Mouse (Mus musculus) thymus, postnatal 0 days (tissue): ENCODE results near the gene Ceacam11. TPM values are rescaled to one million over a fixed set of nuclear protein-coding genes. Genes with fewer than 3 reads are reported as not detected.
"Not testable (repeated sequence)": the region's sequence is repeated elsewhere in the genome, so short reads cannot be mapped to it uniquely, and the experiment has no call there.

ENCODE experiments used
- DNase-seq: peaks from one replicate; pipeline ENCODE4 v3.0.0-alpha.2; 2015; ENCODE audit warnings: low spot score
- microRNA-seq: library from miRNA; unstranded; fragments of <30 nt; microRNA quantifications from one replicate; pipeline ENCODE4, GENCODE M21; 2016; ENCODE audit warnings: borderline number of aligned reads
- polyA plus RNA-seq: library from polyadenylated mRNA; unstranded; fragments of >200 nt; fragmentation: Nextera tagmentation; extraction: Ambion mirVana; gene quantifications from 2 replicates; pipeline ENCODE4 v1.2.1, GENCODE M21; 2015

Gene Ceacam11
- not detected in 2 replicates for polyA plus RNA-seq

DNA sequence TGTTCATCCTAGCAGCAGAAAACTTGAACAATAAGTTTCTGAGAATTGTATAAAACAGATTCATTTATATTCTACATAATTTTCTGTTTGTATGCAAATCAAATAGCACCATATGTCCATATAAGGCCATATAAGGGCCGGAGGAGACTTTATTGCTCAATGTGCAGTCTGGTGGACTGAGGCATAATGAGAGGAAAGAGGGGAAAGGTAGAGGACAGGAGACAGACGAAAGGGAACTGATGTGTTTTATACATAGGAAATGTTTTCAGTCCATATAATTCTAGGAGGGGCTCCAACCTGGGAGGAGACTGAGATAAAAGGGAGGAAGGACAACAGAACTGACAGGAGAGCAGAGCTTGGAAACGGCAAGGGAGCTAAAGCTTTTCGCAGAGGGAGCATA is at the start of gene Ceacam11:
TSS of gene Ceacam11 (plus strand) at position 301 of the 400 bp plus-strand sequence.
- no peak for DNase-seq

DNA sequence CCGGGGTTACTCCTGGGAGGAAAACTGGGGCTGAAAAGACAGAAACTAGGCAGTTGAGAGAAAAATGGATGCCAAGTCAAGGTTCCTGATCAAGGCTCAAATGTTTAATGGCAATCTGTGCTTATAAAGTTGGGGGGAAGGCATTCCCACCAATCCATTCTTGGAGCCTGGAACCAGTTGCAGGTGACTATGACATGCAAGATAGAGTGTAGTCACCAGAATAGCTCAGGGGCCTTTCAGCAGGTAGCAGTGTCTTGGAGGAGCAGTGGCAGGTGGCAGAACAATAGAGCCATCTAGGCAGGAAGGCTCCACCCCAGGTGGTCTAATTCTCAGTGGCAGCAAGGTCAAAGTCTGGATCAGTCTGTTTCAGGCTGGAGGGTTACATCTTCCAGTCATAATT is 29.2 kb downstream of the Ceacam11 start:
- not testable (repeated sequence) for DNase-seq

DNA sequence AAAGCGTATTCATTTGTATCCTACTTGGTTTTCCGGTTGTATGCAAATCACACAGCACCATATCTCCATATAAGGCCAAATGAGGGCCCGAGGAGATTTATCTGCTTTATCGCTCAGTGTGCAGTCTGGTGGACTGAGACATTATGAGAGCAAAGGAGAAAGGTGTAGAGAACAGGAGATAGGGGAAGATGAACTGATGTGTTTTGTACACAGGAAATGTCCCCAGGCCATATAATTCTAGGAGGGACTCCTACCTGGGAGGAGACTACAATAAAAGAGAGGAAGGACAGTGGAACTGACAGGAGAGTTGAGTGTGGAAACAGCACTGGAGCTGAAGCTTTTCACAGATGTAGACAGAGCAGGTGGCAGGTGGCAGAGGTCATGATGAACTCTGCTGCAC is 37.7 kb downstream of the Ceacam11 start, which contains the start of gene Ceacam13:
TSS of gene Ceacam13 (plus strand) at position 301 of the 400 bp plus-strand sequence.
- DNase-seq = no peak

Small RNA genes within 50 kb of the gene (microRNA-seq; reads per million reads assigned to microRNA genes)
- not detected for gene Gm22414

Other genes with a start within 250 kb of the Ceacam11 start
- not detected in 2 replicates for gene Ceacam14, start 159.5 kb upstream of the Ceacam11 start, polyA plus RNA-seq
- gene Gm5155, start 100.4 kb upstream of the Ceacam11 start, polyA plus RNA-seq = 0.04 TPM in 1 of 2 replicates, not detected in the other
- gene Ceacam13, start 37.8 kb downstream of the Ceacam11 start, polyA plus RNA-seq = not detected in 2 replicates
- not detected in 2 replicates for gene Ceacam12, start 93.8 kb downstream of the Ceacam11 start, polyA plus RNA-seq
- not detected in 2 replicates for gene Igfl3, start 204.4 kb downstream of the Ceacam11 start, polyA plus RNA-seq